Mouse (Mus musculus): ENCODE results near the gene Eme2.
"Not testable (repeated sequence)": the region's sequence is repeated elsewhere in the genome, so short reads cannot be mapped to it uniquely, and the experiment has no call there.

Gene Eme2

DNA sequence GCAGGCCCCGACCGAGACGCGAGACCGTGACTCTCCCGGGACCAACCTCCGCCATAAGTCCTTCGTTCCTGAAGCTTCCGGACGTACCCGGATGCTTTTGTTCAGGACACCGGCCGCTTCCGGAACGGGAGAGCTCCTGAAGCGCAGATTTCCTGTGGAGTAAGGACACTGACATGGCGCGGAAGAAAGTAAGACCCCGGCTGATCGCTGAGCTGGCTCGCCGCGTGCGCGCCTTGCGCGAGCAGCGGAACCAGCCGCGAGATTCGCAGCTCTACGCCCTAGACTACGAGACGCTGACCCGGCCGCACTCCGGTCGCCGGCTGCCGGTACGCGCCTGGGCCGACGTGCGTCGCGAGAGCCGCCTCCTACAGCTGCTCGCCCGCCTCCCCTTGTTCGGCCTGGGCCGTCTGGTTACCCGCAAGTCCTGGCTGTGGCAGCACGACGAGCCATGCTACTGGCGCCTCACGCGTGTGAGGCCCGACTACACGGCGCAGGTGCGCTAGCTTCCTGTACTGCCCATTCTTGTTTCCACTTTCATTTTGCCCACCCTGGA lies at the start of gene Eme2, which contains the start of gene Mrps34:
TSS of gene Eme2 (minus strand) at position 93 of the 553 bp plus-strand sequence.
TSS of gene Mrps34 (plus strand) at position 122 of the 553 bp plus-strand sequence.
- DNase-seq: peak; percentile 82

DNA sequence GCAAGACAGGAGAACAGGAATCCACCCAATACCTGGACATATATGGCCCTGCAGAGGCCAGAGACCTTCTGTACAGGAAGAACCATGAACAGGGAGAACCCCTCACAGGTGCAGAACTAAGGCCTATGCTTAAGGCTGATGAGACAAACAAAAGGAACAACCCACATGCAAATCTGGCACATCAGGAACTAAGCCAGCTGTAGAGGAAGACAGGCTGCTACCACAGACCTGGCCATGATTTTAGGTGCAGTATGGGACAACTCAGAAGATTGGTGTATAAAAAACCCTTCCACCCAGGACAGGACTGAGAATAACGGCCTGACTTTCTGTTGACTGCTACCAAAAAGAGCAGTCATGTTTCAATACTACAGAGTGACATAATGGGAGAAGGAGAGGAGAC lies 48.7 kb upstream of the Eme2 start:
- DNase-seq: not testable (repeated sequence)

DNA sequence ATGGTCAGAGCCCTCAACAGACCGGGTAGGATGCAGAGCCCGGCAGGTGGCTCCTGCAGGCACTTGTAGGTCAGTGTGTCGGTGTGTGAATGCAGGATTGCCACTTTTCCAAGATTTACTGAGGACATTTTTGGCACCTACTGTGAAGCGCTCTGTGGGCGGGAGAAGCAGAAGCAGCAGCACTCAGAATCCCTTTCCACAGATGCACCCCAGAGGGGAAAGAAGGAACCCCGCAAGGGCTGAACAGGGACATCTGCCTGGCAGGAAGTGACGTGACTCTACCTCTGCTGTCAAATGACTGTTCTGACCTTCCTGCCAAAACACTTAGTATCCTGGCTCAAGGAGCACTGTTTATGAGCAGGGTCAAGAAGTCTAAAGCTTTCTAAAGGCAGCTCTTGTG lies 48.1 kb upstream of the Eme2 start:
- no peak for DNase-seq

DNA sequence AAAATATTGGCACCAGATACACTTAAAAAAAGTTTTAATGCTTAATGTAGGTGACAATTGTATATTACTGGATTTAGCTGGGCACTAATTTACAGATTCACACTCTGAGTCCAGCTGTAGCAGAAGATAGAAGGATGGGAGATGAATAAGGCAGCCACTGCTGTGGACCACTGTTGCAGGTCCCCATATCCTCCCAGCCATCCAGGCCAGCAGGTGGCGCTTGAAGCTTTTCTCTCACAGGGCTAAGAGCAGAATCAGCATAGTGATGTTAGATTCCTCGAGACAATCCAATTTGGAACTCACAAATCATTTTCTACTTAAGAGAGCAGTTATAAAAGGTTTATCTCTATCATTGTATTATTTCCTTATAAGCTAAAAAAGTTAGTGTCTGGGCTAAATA lies 47.6 kb upstream of the Eme2 start:
- DNase-seq: peak; percentile 20

DNA sequence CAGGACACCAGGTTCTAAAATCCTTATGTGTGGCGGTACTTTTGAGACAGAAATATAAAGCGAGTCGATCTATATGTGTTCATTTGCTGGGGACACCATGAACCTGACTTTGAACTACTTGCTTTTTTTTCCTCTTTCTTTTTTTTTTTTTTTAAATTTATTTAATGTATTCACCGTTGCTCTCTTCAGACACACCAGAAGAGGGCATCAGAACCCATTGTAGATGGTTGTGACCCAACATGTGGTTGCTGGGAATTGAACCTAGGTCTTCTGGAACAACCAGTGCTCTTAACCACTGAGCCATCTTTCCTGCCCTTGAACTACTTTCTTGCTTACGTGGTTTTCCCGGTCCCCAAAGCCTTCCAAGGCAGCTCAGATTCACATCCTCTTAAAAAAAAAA lies 42.4 kb upstream of the Eme2 start:
- no peak for DNase-seq

DNA sequence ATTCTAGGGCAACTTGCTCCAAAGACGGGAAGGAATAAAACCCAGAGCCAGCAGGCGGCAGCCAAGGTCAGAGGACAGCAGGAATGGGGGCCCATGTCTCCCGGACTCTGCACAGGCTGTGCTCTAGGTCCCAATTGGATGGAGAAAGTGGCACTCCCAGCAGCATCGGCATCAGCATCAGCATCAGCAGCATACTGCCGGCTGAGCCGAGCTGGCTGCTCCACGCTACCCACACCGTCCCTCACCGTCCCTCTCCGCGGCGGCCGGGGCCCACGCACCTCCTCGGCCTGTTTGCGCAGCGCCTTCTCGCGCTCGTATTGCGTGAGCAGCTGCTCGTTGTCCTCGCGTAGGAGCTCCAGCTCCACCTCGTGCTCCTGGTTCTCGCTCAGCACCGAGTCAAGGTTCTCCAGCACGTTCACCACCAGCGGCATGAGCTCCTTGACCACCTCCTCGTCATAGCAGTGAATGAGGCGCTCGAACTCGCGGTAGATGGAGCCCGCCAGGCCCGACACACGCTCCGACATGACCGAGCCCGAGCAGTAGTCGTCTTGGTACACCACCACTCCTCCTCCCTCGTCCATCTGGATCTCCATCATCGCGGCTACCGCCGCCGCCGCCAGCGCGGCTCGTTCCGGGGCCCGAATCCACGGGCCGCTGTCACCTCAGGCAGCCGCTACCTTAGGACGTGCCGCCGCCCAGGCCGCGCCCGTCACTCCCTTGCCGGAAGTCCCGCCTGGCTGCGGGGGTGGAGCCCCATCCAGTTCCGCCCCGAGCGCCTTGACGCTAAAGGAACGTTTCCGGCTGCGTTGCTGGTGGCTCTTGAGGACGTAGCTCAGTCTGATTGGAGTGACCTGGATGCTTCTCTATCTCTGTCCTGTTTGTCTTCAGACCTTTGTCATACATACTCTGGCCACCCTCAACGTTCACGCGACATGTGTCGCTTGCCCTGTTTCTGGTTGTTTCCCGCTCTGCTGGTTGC lies 41.7 kb upstream of the Eme2 start, which contains the start of gene Mapk8ip3:
TSS of gene Mapk8ip3 (minus strand) at position 719 of the 979 bp plus-strand sequence.
- DNase-seq: peak; percentile 94

DNA sequence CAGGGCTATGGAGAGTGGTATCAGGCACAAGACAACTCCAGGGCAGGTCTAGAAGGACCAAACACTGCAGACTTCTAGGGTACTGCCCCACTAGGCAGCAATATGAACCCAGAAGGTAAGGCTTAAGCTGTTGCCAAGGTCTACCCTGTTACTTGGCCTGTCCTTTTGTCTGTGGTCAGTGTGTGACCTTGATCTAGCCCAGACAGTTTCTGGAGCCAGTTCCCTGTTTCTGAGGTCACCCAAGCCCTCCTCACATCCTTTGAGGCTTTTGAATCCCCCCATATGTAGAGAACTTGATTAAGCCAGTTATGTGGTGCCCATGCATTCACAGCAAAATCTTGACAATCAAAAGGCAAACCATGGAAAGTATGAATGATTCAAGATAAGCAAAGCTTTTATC lies 40.8 kb upstream of the Eme2 start:
- no peak for DNase-seq

DNA sequence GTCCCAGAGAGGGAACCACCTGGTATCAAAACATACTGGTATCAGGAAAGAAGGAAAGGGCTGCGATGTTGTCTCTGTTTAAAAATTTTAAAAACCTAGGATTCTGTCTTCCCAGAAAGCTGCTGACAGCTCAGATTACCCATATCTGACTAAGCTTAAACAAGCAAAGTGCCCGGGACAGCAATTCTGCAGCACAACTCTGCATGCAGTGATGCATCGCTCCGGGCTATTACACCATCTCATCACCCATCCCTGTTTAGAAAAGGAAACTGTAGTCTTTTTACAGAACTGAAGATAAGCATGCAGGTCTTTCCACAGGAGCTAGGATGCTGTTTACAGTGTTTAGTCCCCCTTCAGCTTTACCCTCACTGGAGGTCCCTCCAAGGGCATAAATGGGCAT lies 40.0 kb upstream of the Eme2 start:
- DNase-seq: no peak

DNA sequence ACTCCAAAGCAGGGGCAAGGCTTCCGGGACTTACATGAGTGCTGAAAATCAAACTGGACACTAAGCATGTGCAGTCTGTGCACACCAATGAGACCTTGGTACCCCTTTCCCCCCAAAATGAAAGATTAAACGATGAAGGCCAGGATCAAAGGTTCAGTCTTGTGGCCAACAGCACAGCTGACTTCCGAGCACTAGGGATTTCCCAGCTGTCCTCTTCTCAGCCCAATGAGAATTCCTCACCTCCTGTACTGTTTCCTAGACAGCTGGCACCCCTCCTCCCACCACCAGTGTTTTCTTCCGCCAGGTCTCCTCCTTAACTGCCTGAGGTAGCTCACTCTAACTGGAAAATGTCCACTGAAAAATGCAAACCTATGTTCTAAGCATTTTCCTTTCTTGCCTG lies 38.3 kb upstream of the Eme2 start:
- DNase-seq: no peak

DNA sequence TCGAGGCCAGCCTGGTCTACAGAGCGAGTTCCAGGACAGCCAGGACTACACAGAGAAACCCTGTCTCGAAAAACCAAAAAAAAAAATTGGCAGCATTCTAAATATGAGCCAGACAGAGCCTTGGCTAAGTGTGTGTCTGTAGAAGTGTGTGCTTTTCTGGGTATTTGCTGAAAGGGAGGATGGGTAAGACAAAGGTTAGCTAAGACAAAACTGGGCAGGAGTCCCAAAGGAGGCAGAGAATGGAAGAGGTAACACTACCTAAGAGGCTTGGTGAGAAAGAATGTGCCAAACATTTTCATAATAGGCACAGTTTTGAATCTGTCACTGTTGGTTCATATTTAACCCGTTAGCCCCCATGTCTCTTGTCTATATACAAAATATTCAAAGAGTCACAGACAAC lies 37.5 kb upstream of the Eme2 start:
- no peak for DNase-seq

DNA sequence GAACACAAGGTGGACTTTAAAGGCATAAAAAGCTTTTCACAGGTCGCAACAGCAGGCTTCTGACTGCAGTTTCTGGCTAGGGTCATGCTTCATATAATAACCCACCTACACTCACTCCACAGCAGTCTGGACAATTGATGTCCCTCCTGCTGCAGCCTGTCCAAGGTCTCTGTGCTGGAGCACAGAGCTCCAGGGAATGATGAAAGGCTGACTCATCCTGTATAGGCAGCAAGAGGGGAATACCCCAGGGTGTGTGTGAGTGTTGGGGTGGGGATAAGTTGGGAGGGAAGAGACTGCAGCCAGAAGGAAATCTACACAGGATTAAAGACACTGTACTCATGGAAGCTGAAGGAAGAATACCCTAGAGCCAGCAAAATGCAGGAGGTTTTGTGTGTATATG lies 34.6 kb upstream of the Eme2 start:
- no peak for DNase-seq

DNA sequence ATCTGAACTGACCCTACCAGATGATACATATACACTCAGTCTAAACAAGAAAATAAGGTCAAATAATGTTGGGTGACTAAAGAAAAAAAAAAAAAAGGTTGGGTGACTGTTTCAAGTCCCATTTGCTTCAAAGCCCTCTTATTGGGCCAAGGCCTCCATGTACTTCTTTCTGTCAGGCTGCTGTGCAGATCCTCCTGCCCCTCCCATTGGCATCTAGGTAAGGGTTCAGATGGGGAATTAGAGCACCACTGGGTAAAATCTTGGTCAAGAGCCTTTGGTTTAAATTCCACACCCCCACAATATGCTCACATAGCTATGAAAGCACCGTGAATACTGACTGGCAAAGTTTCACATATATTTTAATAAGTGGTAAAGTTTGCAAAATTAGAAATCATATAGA lies 28.4 kb upstream of the Eme2 start:
- DNase-seq: no peak

DNA sequence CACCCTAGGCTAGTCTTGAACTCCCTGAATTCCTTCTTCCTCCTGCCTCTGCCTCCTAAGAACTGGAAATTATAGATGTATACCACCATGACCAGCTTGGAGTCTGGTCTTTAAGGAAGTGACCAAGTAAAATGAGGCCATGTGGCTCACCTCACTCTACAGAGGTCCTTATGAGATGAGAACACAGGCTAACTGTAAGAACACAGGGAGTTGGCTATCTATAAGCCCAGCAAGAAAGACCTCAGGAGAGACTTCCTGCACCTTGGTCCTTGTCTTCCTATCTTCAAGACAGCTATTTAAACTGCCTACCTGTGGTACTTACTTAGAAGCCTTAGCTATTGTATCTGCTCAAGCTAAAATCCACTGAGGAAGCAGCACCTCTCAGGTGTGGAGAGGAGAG lies 19.1 kb upstream of the Eme2 start:
- no peak for DNase-seq

DNA sequence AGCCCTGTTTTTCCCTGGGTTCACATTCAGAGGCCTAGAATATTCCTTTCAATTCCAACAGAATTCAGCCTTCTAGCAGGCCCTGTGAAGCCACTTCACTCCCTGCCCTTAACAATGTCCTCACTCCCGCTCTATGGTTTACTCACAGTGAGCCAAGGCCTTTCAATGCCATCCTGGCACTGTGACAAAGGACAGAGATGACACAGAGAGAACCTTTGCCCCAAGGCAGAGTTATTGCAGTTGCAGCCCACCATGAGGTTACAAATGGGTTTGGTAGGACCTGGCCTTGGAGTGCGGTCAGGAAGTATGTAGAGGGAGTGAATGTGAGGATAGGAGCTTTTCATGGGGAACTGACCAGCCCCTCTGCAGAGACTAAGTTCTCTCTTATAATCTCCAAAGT lies 12.7 kb upstream of the Eme2 start:
- no peak for DNase-seq

DNA sequence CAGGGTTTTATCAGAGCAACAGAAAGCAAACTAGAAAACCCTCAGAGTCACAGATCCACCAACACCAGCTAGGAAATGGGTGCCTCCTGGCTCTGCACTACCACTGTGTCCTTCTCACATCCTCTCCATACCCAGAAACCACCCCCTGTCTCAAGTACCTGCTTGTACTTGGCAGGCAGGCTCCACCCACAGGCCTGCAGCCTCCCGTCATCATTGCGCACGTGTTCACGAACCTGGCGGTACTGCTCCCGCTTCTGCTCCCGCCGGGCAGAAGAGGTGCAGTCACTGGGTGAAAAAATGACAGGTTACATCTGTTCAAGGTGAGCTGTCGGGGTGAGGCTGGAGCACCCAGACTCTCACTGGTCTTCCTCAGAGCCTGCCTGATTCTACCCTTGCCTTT lies 8.9 kb upstream of the Eme2 start:
- DNase-seq: no peak

DNA sequence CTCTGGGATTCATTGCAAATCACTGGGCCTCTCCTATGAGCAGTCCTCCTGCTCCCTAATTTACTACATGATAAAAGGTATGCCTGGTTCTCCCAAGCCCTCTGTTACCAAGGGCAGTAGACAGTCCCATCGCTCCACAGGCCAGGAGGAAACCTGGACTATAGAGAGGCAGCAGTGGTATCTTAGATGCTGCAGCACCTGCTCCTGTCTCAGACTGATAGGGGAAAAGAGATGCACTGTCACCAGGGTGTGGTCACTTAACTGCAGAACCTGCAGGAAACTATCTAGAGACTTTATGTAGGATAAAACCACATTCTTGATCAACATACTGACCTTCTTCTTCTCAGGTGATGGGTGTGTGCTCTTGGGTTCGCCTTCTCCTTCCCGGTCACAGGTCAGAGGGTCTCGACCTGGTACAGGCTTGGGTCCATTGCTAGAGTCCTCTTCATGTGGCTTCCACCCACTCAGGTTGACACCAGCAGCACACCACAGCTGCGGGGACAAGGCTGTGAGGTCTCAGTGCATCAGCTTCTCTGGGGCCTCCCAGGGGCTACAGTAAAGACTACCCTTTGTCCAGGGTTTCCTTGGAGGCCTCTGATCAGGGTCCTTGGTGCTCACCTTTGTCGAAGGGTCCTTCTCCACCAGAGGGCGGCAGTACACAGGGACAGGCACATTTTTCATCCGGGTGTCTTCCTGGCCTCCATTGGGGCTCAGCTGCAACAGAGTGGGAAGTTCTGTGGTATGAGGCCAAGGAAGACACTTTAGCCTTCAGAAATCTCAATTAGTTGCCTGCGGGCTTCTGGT lies 8.0 kb upstream of the Eme2 start:
- peak; percentile 29 for DNase-seq

DNA sequence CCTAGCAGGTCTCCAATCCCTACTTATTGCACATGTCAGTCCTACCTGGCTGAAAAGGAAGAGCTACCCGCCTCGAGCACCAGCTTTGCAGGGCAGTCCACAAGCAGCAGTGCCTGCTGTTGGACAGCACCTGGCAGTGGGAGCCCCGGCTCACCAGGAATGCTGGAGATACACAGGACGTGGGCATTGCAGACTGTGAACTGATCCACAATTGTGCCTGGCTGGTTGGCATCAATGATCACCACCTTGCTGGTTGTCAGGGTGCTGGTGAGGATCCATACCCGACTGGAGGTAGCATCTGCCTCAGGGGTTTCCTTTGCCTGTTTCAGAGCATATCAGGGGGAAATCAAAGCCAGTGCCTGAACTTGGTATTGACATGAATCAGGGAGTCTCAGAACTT lies 7.2 kb upstream of the Eme2 start:
- no peak for DNase-seq

DNA sequence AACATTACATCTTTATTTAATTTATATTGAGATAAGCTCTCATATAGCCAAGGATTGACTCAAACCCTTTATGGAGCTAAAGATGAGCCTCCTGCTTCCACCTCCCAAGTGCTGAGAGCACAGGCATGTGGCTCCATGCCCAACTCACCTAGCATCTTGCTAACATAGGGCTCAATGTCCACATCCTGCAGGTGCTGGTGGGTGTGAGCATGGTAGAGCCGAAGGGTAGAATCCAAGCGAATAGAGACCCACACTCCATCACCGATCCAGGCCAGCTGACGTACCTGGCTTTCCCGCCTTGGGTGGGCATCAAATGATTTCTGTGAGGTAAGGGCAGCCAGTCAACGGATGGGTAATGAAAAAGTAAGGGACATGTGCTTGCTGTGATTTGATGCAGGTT lies 5.1 kb upstream of the Eme2 start:
- DNase-seq: peak; percentile 27

DNA sequence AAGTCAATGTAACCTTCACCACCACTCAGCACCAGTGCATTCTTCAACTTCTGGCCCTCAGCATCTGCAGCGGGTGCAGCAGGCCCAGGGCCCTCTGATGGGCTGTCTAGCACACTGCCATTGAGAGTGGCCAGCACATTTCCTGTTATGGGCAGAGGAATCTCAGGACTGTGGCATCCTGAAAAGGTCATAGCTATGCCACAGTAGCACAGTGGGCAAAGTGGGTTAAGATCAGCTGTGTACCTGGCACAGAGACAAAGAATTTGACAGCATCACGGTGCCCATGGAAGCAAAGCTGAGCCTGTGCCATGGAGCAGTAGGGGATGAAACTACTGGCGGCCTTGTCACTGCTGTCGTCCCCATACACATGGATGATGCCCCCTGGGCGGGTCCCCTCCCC lies 4.3 kb upstream of the Eme2 start:
- peak; percentile 41 for DNase-seq

DNA sequence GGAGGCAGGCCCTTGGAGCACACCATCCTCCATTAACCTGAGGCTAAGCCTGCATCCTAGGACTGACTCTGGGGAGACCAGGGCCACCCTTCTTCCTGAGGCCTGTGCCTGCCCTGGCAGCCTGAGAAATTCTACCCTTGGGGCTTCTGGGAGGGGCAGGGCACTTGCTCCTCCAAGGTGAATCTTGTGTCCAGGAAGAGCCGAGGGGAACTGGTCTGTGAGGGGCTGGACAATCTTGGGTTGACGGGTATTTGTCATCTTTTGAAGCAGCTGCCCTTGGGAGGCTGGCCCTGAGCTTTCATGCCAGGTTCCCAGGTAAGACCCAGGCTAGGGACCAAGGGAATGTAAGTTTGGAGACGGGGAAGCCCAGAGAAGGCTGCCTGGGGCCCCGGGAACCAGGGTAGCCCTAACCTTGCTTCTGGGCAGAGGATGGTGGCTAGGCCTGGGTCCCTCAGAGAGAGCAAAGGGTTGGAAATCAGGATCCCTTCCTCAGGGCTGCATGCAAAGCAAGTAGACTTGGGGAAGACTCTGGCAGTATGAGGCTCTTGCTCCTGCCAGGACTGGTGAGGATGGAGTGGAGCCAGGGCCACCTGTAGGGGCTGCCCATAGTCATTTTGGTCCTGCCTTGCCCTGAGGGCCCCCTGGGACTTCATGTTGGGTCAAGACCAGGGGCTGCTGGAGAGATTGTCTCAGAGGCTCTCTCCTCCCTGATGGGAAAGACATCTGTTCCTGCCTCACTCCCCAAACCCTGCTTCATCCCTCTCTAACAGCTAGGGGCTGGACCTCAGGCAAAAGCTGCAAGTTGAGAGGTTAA lies 3.4 kb upstream of the Eme2 start:
- DNase-seq: peak; percentile 55

DNA sequence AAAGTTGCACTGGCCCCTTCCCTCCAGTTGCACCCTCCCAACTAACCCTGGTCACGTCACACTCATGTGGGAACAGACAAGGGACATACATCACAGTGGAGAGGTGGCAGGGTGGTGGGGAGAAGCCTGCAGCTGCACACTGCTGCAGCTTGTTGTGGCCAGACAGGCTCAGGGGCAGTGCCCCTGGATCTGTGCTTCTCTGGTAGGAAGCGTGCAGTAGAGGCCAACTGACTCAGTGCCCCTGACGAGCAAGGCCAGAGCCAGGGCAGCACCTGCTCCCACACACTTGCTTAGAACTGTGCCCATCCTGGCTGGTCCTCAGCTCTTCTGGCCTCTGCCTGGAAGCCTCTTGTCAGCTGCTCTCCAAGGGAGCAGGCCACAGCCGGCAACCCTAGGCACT lies 2.7 kb upstream of the Eme2 start:
- peak; percentile 34 for DNase-seq

DNA sequence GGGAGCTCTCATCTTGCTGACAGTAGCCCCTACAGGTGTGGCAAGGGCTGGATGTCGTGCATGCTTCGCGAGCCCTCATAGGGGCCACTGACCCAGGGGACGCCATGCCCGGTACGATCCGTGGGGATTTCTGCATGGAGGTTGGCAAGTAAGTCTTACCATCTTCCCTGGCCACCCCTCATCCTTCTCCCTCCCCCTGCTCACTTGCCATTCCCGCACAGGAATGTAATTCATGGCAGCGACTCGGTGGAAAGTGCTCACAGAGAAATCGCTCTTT lies 2.0 kb upstream of the Eme2 start:
- peak; percentile 48 for DNase-seq

All from cerebellum, adult 11-12 months (tissue).